Mouse (Mus musculus): ENCODE results near the gene Tns2.

Gene Tns2

GRCm38 (mm10) chr15:102091688-102092087 lies 8.5 kb upstream of the Tns2 start:
- DNase-seq (ENCODE audit: low spot score) = no peak

- DNase-seq (ENCODE audit: low spot score) = no peak
Observed at GRCm38 (mm10) chr15:102092222-102092621, 8.0 kb upstream of the Tns2 start.

GRCm38 (mm10) chr15:102094157-102094556 lies 6.1 kb upstream of the Tns2 start:
- DNase-seq (ENCODE audit: low spot score) = no peak

GRCm38 (mm10) chr15:102094988-102095387 lies 5.2 kb upstream of the Tns2 start:
- no peak for DNase-seq (ENCODE audit: low spot score)

- DNase-seq (ENCODE audit: low spot score) = no peak
Observed at GRCm38 (mm10) chr15:102097147-102097915, 2.9 kb upstream of the Tns2 start.

GRCm38 (mm10) chr15:102097991-102098555 lies 2.1 kb upstream of the Tns2 start:
- DNase-seq (ENCODE audit: low spot score) = peak; percentile 65

GRCm38 (mm10) chr15:102099260-102099659 lies 953 bp upstream of the Tns2 start:
- no peak for DNase-seq (ENCODE audit: low spot score)

- DNase-seq (ENCODE audit: low spot score) = no peak
Observed at GRCm38 (mm10) chr15:102099771-102100160, 447 bp upstream of the Tns2 start.

- no peak for DNase-seq (ENCODE audit: low spot score)
Observed at GRCm38 (mm10) chr15:102100996-102101671, 921 bp downstream of the Tns2 start.

GRCm38 (mm10) chr15:102101672-102102541 lies 1.7 kb downstream of the Tns2 start:
- DNase-seq (ENCODE audit: low spot score) = no peak

- DNase-seq (ENCODE audit: low spot score) = peak; percentile 57
Observed at GRCm38 (mm10) chr15:102102548-102103121, 2.4 kb downstream of the Tns2 start.

GRCm38 (mm10) chr15:102103371-102103946 lies 3.2 kb downstream of the Tns2 start:
- DNase-seq (ENCODE audit: low spot score) = peak; percentile 67

GRCm38 (mm10) chr15:102103947-102104555 lies 3.8 kb downstream of the Tns2 start:
- peak; percentile 83 for DNase-seq (ENCODE audit: low spot score)

- DNase-seq (ENCODE audit: low spot score) = no peak
Observed at GRCm38 (mm10) chr15:102105360-102105759, 5.1 kb downstream of the Tns2 start.

GRCm38 (mm10) chr15:102105764-102106730 lies 5.8 kb downstream of the Tns2 start:
- peak; percentile 55 for DNase-seq (ENCODE audit: low spot score)

- no peak for DNase-seq (ENCODE audit: low spot score)
Observed at GRCm38 (mm10) chr15:102106754-102107456, 6.7 kb downstream of the Tns2 start.

- DNase-seq (ENCODE audit: low spot score) = peak; percentile 83
Observed at GRCm38 (mm10) chr15:102107689-102108573, 7.7 kb downstream of the Tns2 start.

All from embryo, embryonic 10 days (tissue).